Mouse (Mus musculus): ENCODE measurements around the gene Wnt10a. TPM values are rescaled to one million over a fixed set of nuclear protein-coding genes. Genes with fewer than 3 reads are reported as not detected.

Wnt10a gene
- polyA plus RNA-seq, 1 experiment from 2014 or later: 0.57 TPM

- no peaks in the 10 kb centered on the region for H3K36me3 ChIP-seq
- H3K4me3 ChIP-seq: no peak overlapping the region
- ATAC-seq (ENCODE audit: low FRiP score, low read depth): no peak
- no peaks in the 10 kb centered on the region for H3K9me3 ChIP-seq
- no peak overlapping the region for H3K4me2 ChIP-seq
- H3K27me3 ChIP-seq: peaks cover 96% of the 10 kb centered on the region
- H3K9ac ChIP-seq: no peak overlapping the region
- peaks cover 26% of the 10 kb centered on the region for H3K4me1 ChIP-seq (replicated peaks)
- no peak overlapping the region for H3K27ac ChIP-seq (replicated peaks)
- WGBS: 17% methylated on average over 6 of the region's 6 CpGs
Observed at GRCm38 (mm10) chr1:74788603-74789176, 2.6 kb upstream of the Wnt10a start.

DNA sequence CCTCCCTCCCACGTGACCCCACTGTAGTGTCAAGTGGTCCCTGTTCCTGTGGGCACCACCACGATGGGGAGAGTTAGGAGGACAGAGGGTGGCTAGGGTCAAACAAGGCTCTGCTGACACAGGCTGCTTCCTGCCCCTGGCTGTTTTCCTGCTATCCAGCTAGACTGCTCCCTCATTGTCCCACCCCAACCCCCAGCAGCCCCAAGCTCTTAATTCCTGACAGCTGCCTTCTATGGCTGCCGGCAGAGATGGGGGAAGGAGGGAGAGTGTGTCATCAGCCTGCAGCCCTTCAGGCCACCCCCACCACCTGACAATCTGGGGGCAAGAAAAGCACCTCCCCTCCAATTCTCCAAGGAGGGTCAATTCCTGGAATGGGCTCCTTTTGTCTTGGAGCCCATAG, 1.2 kb upstream of the Wnt10a start:
- Histone ChIP-seq H3K27me3 (peaks cover 93% of the 10 kb centered on the region), H3K9ac (no peak overlapping the region), H3K4me3 (no peak overlapping the region), H3K4me1 (replicated peaks) (peaks cover 28% of the 10 kb centered on the region), H3K27ac (replicated peaks) (no peak overlapping the region), H3K36me3 (no peaks in the 10 kb centered on the region), H3K4me2 (no peak overlapping the region), H3K9me3 (no peaks in the 10 kb centered on the region)
- no peak for ATAC-seq (ENCODE audit: low FRiP score, low read depth)
- 9% methylated on average over 3 of the region's 3 CpGs for WGBS

DNA sequence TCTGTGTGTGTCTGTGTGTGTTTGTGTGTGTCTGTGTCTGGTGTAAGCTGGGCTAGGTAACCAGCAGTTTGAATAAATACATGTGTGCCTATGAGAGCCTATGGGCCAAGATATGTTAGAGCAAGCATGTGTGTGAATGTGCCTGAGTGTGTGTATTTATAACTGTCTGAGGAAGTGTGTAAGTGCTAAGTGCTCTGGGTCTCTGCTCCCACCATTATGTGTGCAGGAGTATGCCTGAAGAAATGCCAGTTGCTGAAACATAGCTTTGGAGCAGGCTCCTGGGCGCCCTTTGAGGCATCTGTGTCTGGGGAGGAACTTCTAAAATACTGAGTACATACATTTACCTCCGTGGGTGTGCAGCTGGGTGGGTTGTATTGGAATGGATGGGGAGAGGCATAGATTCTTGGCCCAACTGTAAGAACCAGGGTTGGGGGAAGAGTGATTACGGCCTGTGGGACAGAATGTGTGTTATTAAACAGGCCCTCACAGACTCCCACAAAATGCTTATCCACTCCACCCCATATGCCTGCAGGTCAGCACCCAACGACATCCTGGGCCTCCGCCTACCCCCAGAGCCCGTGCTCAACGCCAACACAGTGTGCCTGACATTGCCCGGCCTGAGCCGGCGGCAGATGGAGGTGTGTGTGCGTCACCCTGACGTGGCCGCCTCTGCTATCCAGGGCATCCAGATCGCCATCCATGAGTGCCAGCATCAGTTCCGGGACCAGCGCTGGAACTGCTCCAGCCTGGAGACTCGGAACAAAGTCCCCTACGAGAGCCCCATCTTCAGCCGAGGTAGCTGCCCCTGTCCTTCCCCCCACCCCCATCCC, 1.7 kb downstream of the Wnt10a start:
- peaks cover 29% of the 10 kb centered on the region for H3K4me1 ChIP-seq (replicated peaks)
- H3K27me3 ChIP-seq: peaks cover 78% of the 10 kb centered on the region
- no peak for ATAC-seq (ENCODE audit: low FRiP score, low read depth)
- H3K9me3 ChIP-seq: no peaks in the 10 kb centered on the region
- H3K4me3 ChIP-seq: no peak overlapping the region
- H3K36me3 ChIP-seq: no peaks in the 10 kb centered on the region
- no peak overlapping the region for H3K9ac ChIP-seq
- no peak overlapping the region for H3K27ac ChIP-seq (replicated peaks)
- H3K4me2 ChIP-seq: no peak overlapping the region
- WGBS: 15% methylated on average over 19 of the region's 19 CpGs

- H3K4me1 ChIP-seq (replicated peaks): peaks cover 29% of the 10 kb centered on the region
- WGBS: 1% methylated on average over 35 of the region's 38 CpGs
Observed at GRCm38 (mm10) chr1:74794487-74795144, 3.3 kb downstream of the Wnt10a start.

DNA sequence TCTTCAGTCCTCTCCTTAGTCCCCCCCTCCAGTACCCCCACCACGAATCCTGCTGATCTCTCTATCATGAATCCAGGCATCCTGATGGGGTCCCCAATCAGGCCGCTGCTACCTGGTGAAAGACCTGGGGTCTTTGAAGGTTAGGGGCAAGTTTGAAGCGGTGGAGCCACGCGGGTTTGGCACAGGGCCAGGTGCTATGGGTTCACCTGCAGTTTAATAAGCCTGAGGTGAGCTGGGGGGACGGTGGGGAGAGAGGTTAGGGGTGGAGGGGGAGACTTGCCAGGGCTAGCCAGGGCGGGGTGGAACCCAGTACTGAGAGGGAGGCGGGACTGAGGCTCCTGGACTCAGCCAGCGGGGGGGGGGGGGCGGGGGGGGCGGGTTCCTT, 3.8 kb downstream of the Wnt10a start:
- Histone ChIP-seq H3K4me2 (peak overlapping the region; percentile 55; the same call in 1 of the 2 replicates), H3K27me3 (peaks cover 79% of the 10 kb centered on the region), H3K9me3 (no peaks in the 10 kb centered on the region), H3K4me1 (replicated peaks) (peaks cover 30% of the 10 kb centered on the region), H3K4me3 (no peak overlapping the region), H3K9ac (no peak overlapping the region), H3K27ac (replicated peaks) (no peak overlapping the region), H3K36me3 (no peaks in the 10 kb centered on the region)
- no peak for ATAC-seq (ENCODE audit: low FRiP score, low read depth)
- WGBS: 1% methylated on average over 8 of the region's 11 CpGs

More at GRCm38 (mm10) chr1:74794487-74795144, 3.3 kb downstream of the Wnt10a start:
- ATAC-seq (ENCODE audit: low FRiP score, low read depth): no peak
- Histone ChIP-seq H3K4me3 (peak overlapping the region; percentile 26), H3K27ac (replicated peaks) (no peak overlapping the region), H3K9ac (0 out of 2 replicates have a peak overlapping the region, but pooled peaks have one; percentile 1), H3K36me3 (no peaks in the 10 kb centered on the region), H3K4me2 (peak overlapping the region; percentile 55), H3K27me3 (peaks cover 79% of the 10 kb centered on the region), H3K9me3 (no peaks in the 10 kb centered on the region)

- Histone ChIP-seq H3K4me2 (no peak overlapping the region), H3K27me3 (peaks cover 77% of the 10 kb centered on the region), H3K36me3 (no peaks in the 10 kb centered on the region), H3K27ac (replicated peaks) (no peak overlapping the region), H3K4me1 (replicated peaks) (peaks cover 27% of the 10 kb centered on the region), H3K9ac (no peak overlapping the region), H3K4me3 (no peak overlapping the region), H3K9me3 (no peaks in the 10 kb centered on the region)
- peak; percentile 79 for ATAC-seq (ENCODE audit: low FRiP score, low read depth)
- WGBS: 11% methylated on average over 5 of the region's 5 CpGs
Observed at GRCm38 (mm10) chr1:74797459-74797858, 6.1 kb downstream of the Wnt10a start.

GRCm38 (mm10) chr1:74800424-74800888, 9.1 kb downstream of the Wnt10a start:
- Histone ChIP-seq H3K9ac (no peak overlapping the region), H3K9me3 (no peaks in the 10 kb centered on the region), H3K4me3 (peak overlapping the region; percentile 22), H3K27ac (replicated peaks) (no peak overlapping the region), H3K4me2 (peak overlapping the region; percentile 47), H3K36me3 (no peaks in the 10 kb centered on the region), H3K27me3 (peaks cover 73% of the 10 kb centered on the region), H3K4me1 (replicated peaks) (peaks cover 29% of the 10 kb centered on the region)
- WGBS: under 1% methylated on average over 29 of the region's 29 CpGs
- ATAC-seq (ENCODE audit: low FRiP score, low read depth): no peak

DNA sequence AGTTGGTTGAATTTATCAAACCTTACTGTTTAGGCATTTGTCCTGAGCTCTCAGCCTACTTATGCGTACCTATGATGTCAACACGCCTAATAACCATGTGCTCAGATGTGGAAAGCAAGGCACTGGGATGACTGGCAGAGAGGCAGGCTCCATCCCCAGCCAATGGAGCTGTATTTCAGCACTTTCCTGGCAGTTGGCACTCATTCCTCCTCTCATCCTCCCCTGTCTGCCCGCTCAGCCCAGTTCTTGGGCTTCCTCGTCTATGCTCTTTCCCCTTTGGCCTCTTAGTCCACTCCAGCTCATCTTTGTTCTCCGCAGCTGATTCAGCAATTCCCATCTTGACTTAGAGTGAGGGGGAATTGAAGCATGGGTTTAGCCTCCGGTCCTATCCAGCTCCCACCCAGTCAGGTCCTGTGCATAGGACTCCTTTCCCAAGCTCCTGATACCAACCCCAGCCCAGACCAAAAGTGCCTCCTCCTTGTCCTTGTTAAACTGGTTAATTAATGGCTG, 10.4 kb downstream of the Wnt10a start:
- Histone ChIP-seq H3K27ac (replicated peaks) (no peak overlapping the region), H3K4me1 (replicated peaks) (peaks cover 36% of the 10 kb centered on the region), H3K4me2 (no peak overlapping the region), H3K4me3 (no peak overlapping the region), H3K36me3 (no peaks in the 10 kb centered on the region), H3K27me3 (peaks cover 77% of the 10 kb centered on the region), H3K9me3 (no peaks in the 10 kb centered on the region), H3K9ac (no peak overlapping the region)
- 16% methylated on average over 6 of the region's 6 CpGs for WGBS
- ATAC-seq (ENCODE audit: low FRiP score, low read depth): no peak

GRCm38 (mm10) chr1:74802795-74803656, 11.7 kb downstream of the Wnt10a start:
- Histone ChIP-seq H3K9me3 (no peaks in the 10 kb centered on the region), H3K27ac (replicated peaks) (peak overlapping the region; percentile 65), H3K4me3 (peak overlapping the region; percentile 43), H3K4me1 (replicated peaks) (peaks cover 49% of the 10 kb centered on the region), H3K9ac (peak overlapping the region; percentile 35), H3K4me2 (peak overlapping the region; percentile 70), H3K36me3 (no peaks in the 10 kb centered on the region), H3K27me3 (peaks cover 70% of the 10 kb centered on the region)
- WGBS: under 1% methylated on average over 55 of the region's 57 CpGs
- peak; percentile 68 for ATAC-seq (ENCODE audit: low FRiP score, low read depth)

- no peak overlapping the region for H3K4me2 ChIP-seq
- peaks cover 57% of the 10 kb centered on the region for H3K27me3 ChIP-seq
- peaks cover 56% of the 10 kb centered on the region for H3K4me1 ChIP-seq (replicated peaks)
- H3K4me3 ChIP-seq: no peak overlapping the region
- H3K9me3 ChIP-seq: no peaks in the 10 kb centered on the region
- WGBS: 10% methylated on average over 10 of the region's 10 CpGs
- no peak overlapping the region for H3K27ac ChIP-seq (replicated peaks)
- H3K9ac ChIP-seq: no peak overlapping the region
- ATAC-seq (ENCODE audit: low FRiP score, low read depth): no peak
- no peaks in the 10 kb centered on the region for H3K36me3 ChIP-seq
Observed at GRCm38 (mm10) chr1:74804211-74804870, 13.0 kb downstream of the Wnt10a start.

DNA sequence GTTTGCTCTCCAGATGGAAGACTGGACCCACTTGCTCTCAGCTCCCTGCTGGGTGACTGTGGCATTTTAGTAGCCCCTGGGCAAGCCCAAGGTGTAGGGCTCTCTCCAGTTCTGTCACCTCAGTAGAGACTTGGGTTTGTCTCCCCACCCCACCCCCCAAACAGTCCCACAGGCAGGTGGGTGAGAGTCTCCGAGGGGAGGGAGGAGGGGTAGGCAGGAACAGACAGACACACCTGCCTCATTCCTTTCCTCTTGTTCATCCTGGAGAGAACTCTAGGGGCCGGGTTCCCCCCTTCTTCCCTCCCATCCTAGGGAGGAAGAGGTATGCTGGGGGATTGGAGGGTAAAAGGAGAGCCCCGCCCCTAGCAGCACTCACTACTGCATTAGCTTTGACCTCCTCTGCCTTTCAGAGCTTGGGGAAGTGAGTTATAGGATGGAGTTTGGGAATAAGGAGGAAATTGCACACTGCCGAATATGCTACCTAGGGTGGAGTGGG, 14.1 kb downstream of the Wnt10a start:
- Histone ChIP-seq H3K4me2 (no peak overlapping the region), H3K4me1 (replicated peaks) (peaks cover 53% of the 10 kb centered on the region), H3K27ac (replicated peaks) (no peak overlapping the region), H3K36me3 (no peaks in the 10 kb centered on the region), H3K4me3 (no peak overlapping the region), H3K9me3 (no peaks in the 10 kb centered on the region), H3K9ac (no peak overlapping the region), H3K27me3 (peaks cover 47% of the 10 kb centered on the region)
- 20% methylated on average over 4 of the region's 4 CpGs for WGBS
- ATAC-seq (ENCODE audit: low FRiP score, low read depth): no peak

All from hindbrain, embryonic 15.5 days (tissue).